In genomic region chr7:126701559-126702357, GRCm38 (mm10) we compare ENCODE assay signal across 1 mouse cellular context.
TF ChIP-seq lines count a peak whose summit lies in the region.

No protein-coding gene starts in this region.

TF ChIP-seq in MEL, 35 proteins besides CTCF, POLR2A, EP300 and RAD21:
- TF ChIP-seq MAFK (IDR thresholded peaks at IDR 0.05; ENCODE audit: borderline replicate concordance, low read depth, low read length) (no peak), ETS1 (IDR thresholded peaks at IDR 0.05; ENCODE audit: low read depth, low read length) (no peak), ZC3H11A (IDR thresholded peaks at IDR 0.05; ENCODE audit: low read depth, low read length) (no peak), USF2 (IDR thresholded peaks at IDR 0.05; ENCODE audit: borderline replicate concordance in 1 of 2, insufficient read depth in 1 of 2, low read depth in 1 of 2, low read length in 2 of 2) (no peak), MEF2A (IDR thresholded peaks at IDR 0.05; ENCODE audit: extremely low read depth, insufficient replicate concordance, low read depth, low read length, poor library complexity, severe bottlenecking) (no peak), MYB (IDR thresholded peaks at IDR 0.05; ENCODE audit: low read depth, low read length) (no peak), CHD1 (IDR thresholded peaks at IDR 0.05; ENCODE audit: low read depth, low read length) (no peak), SMC3 (IDR thresholded peaks at IDR 0.05; ENCODE audit: low read depth, low read length) (no peak), MAX (IDR thresholded peaks at IDR 0.05; ENCODE audit: low read length) (no peak), SIN3A (IDR thresholded peaks at IDR 0.05; ENCODE audit: low read length) (no peak), POLR2AphosphoS2 (IDR thresholded peaks at IDR 0.05; ENCODE audit: low read length) (no peak; the same call in 1 of the 2 replicates), TBP (IDR thresholded peaks at IDR 0.05; ENCODE audit: low read depth, low read length) (no peak), MXI1 (IDR thresholded peaks at IDR 0.05; ENCODE audit: low read depth, low read length) (no peak)
